Mouse (Mus musculus): ENCODE data around the gene Sri.
A peak's percentile ranks its signal among the peaks of the same experiment; 100 is the strongest.
"Not testable (repeated sequence)": the region's sequence is repeated elsewhere in the genome, so short reads cannot be mapped to it uniquely, and the experiment has no call there.

Sri gene

GRCm38 (mm10) chr5:8045855-8046254, at the start of gene Sri:
Sri (plus strand) TSS chr5:8046078.
- DNase-seq (ENCODE audit: low spot score) = no peak

- no peak for DNase-seq (ENCODE audit: low spot score)
Observed at GRCm38 (mm10) chr5:7996401-7997044, 49.4 kb upstream of the Sri start.

GRCm38 (mm10) chr5:7997086-7997485, 48.8 kb upstream of the Sri start:
- DNase-seq (ENCODE audit: low spot score) = no peak

GRCm38 (mm10) chr5:8000466-8000865, 45.4 kb upstream of the Sri start:
- DNase-seq (ENCODE audit: low spot score) = no peak

GRCm38 (mm10) chr5:8002827-8003226, 43.1 kb upstream of the Sri start:
- no peak for DNase-seq (ENCODE audit: low spot score)

GRCm38 (mm10) chr5:8013276-8013675, 32.6 kb upstream of the Sri start:
- DNase-seq (ENCODE audit: low spot score) = no peak

- DNase-seq (ENCODE audit: low spot score) = not testable (repeated sequence)
Observed at GRCm38 (mm10) chr5:8034596-8034995, 11.3 kb upstream of the Sri start.

GRCm38 (mm10) chr5:8053827-8054226, 7.9 kb downstream of the Sri start:
- no peak for DNase-seq (ENCODE audit: low spot score)

GRCm38 (mm10) chr5:8055721-8056129, 9.8 kb downstream of the Sri start:
- DNase-seq (ENCODE audit: low spot score) = peak; percentile 17

- peak; percentile 75 for DNase-seq (ENCODE audit: low spot score)
Observed at GRCm38 (mm10) chr5:8056141-8057017, 10.5 kb downstream of the Sri start.

- no peak for DNase-seq (ENCODE audit: low spot score)
Observed at GRCm38 (mm10) chr5:8057018-8057323, 11.1 kb downstream of the Sri start.

- DNase-seq (ENCODE audit: low spot score) = no peak
Observed at GRCm38 (mm10) chr5:8058056-8058455, 12.2 kb downstream of the Sri start.

- no peak for DNase-seq (ENCODE audit: low spot score)
Observed at GRCm38 (mm10) chr5:8062469-8062868, 16.6 kb downstream of the Sri start.

- no peak for DNase-seq (ENCODE audit: low spot score)
Observed at GRCm38 (mm10) chr5:8063207-8063606, 17.3 kb downstream of the Sri start.

GRCm38 (mm10) chr5:8073406-8073805, 27.5 kb downstream of the Sri start:
- no peak for DNase-seq (ENCODE audit: low spot score)

- no peak for DNase-seq (ENCODE audit: low spot score)
Observed at GRCm38 (mm10) chr5:8073901-8074561, 28.2 kb downstream of the Sri start.

- DNase-seq (ENCODE audit: low spot score) = no peak
Observed at GRCm38 (mm10) chr5:8077481-8077880, 31.6 kb downstream of the Sri start.

- DNase-seq (ENCODE audit: low spot score) = no peak
Observed at GRCm38 (mm10) chr5:8082800-8083509, 37.1 kb downstream of the Sri start.

- no peak for DNase-seq (ENCODE audit: low spot score)
Observed at GRCm38 (mm10) chr5:8085661-8086060, 39.8 kb downstream of the Sri start.

- no peak for DNase-seq (ENCODE audit: low spot score)
Observed at GRCm38 (mm10) chr5:8088147-8088546, 42.3 kb downstream of the Sri start.

GRCm38 (mm10) chr5:8094921-8095320, 49.0 kb downstream of the Sri start:
- no peak for DNase-seq (ENCODE audit: low spot score)

GRCm38 (mm10) chr5:8095689-8096088, 49.8 kb downstream of the Sri start:
- DNase-seq (ENCODE audit: low spot score) = no peak
